Mouse (Mus musculus): ENCODE measurements at regions not wholly inside any gene's neighbourhood (a gene's known extent, or its start where the extent isn't known, plus 50 kb on each side); places are given as distances from the start of the nearest gene placed in this dataset.

GRCm38 (mm10) chr16:18683556-18683955 lies 53.8 kb upstream of the Sept5 start:
- no peak for DNase-seq (ENCODE audit: extremely low spot score, low read depth, low spot score)

GRCm38 (mm10) chr16:18686044-18686761 lies 56.4 kb upstream of the Sept5 start:
- no peak for DNase-seq (ENCODE audit: extremely low spot score, low read depth, low spot score)

- no peak for DNase-seq (ENCODE audit: extremely low spot score, low read depth, low spot score)
Measured at GRCm38 (mm10) chr16:18686916-18687315, 57.2 kb upstream of the Sept5 start.

- peak; percentile 42 for DNase-seq (ENCODE audit: extremely low spot score, low read depth, low spot score)
Measured at GRCm38 (mm10) chr16:18687367-18687766, 57.6 kb upstream of the Sept5 start.

GRCm38 (mm10) chr16:18695596-18695995 lies 65.8 kb upstream of the Sept5 start:
- no peak for DNase-seq (ENCODE audit: extremely low spot score, low read depth, low spot score)

- no peak for DNase-seq (ENCODE audit: extremely low spot score, low read depth, low spot score)
Measured at GRCm38 (mm10) chr16:18696074-18696819, 66.5 kb upstream of the Sept5 start.

GRCm38 (mm10) chr16:18696820-18697168 lies 67.0 kb upstream of the Sept5 start:
- DNase-seq (ENCODE audit: extremely low spot score, low read depth, low spot score): no peak

GRCm38 (mm10) chr16:18704126-18704525 lies 72.5 kb upstream of the Cldn5 start:
- no peak for DNase-seq (ENCODE audit: extremely low spot score, low read depth, low spot score)

- DNase-seq (ENCODE audit: extremely low spot score, low read depth, low spot score): no peak
Measured at GRCm38 (mm10) chr16:18705028-18705648, 71.5 kb upstream of the Cldn5 start.

GRCm38 (mm10) chr16:18711637-18712125 lies 65.0 kb upstream of the Cldn5 start:
- DNase-seq (ENCODE audit: extremely low spot score, low read depth, low spot score): no peak

- DNase-seq (ENCODE audit: extremely low spot score, low read depth, low spot score): no peak
Measured at GRCm38 (mm10) chr16:18713017-18713416, 63.6 kb upstream of the Cldn5 start.

GRCm38 (mm10) chr16:18715381-18715780 lies 61.3 kb upstream of the Cldn5 start:
- DNase-seq (ENCODE audit: extremely low spot score, low read depth, low spot score): no peak

GRCm38 (mm10) chr16:18718040-18718439 lies 58.6 kb upstream of the Cldn5 start:
- no peak for DNase-seq (ENCODE audit: extremely low spot score, low read depth, low spot score)

GRCm38 (mm10) chr16:18720433-18721233 lies 56.0 kb upstream of the Cldn5 start:
- DNase-seq (ENCODE audit: extremely low spot score, low read depth, low spot score): no peak

GRCm38 (mm10) chr16:18723186-18723843 lies 53.3 kb upstream of the Cldn5 start:
- no peak for DNase-seq (ENCODE audit: extremely low spot score, low read depth, low spot score)

GRCm38 (mm10) chr16:18723874-18724273 lies 52.8 kb upstream of the Cldn5 start:
- no peak for DNase-seq (ENCODE audit: extremely low spot score, low read depth, low spot score)

- no peak for DNase-seq (ENCODE audit: extremely low spot score, low read depth, low spot score)
Measured at GRCm38 (mm10) chr16:18724706-18725105, 51.9 kb upstream of the Cldn5 start.
